28 mouse cellular contexts compared by ENCODE assay signal in the genomic region with DNA sequence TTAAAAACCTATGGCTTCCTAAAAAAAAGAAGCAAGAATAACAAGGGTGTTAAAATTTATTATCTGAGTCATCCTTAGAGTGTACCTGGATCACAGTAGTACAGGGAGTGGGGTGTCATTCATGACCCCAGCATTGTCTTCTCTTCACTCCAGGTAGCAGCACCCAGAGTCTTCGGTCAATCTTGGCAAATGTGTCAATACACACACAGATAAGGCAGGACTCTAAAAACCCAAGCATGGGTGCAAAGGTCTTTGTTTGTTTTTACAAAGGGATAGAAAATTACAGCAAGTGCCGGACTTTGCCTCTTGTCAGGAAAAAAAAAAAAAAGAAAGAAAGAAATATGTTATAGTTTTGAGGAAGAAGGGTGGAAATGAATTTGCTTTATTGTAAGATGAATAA. TPM values are rescaled to one million over a fixed set of nuclear protein-coding genes. Genes with fewer than 3 reads are reported as not detected.
DNase-seq lines count a peak whose midpoint lies in the region; ATAC-seq and TF ChIP-seq lines count a peak whose summit lies in the region.
"Had no signal": no experiment of that assay in that cellular context is flagged by ENCODE, and none has a peak within 500 bp of the region (broad histone marks: within the 10 kb centered on the region; RNA-seq: fewer than 3 reads in every experiment).

No protein-coding gene starts in this region.

- H3K27me3 ChIP-seq in kidney, adult 2 months (replicated peaks; ENCODE audit: control insufficient read depth, insufficient read depth, low read length) = no peaks in the 10 kb centered on the region
- no peaks in the 10 kb centered on the region for H3K27me3 ChIP-seq in liver, adult 2 months (ENCODE audit: control insufficient read depth, insufficient read depth, low read length)
- H3K27me3 ChIP-seq in intestine, embryonic 16.5 days (replicated peaks; ENCODE audit: control insufficient read depth, insufficient read depth, low read length) = no peaks in the 10 kb centered on the region
- no peaks in the 10 kb centered on the region; the same call in 1 of the 2 replicates for H3K27me3 ChIP-seq in cerebellum, adult 2 months (ENCODE audit: control insufficient read depth, insufficient read depth, low read length)

- TF ChIP-seq POLR2A in kidney, adult 2 months (IDR thresholded peaks at IDR 0.05; ENCODE audit: low read depth, low read length) = no peak
- no peak for TF ChIP-seq POLR2A in liver, adult 2 months (IDR thresholded peaks at IDR 0.05; ENCODE audit: extremely low read depth, insufficient read depth, low read length)
- no peak for TF ChIP-seq POLR2A in cerebellum, adult 2 months (IDR thresholded peaks at IDR 0.05; ENCODE audit: borderline replicate concordance, insufficient read depth, low read length)

- H3K79me2 ChIP-seq in liver, adult 2 months (ENCODE audit: control insufficient read depth, insufficient read depth, low read length) = no peaks in the 10 kb centered on the region

- H3K36me3 ChIP-seq in kidney, adult 2 months (ENCODE audit: control insufficient read depth, insufficient read depth, low read length) = no peaks in the 10 kb centered on the region
- no peaks in the 10 kb centered on the region for H3K36me3 ChIP-seq in liver, adult 2 months (ENCODE audit: control insufficient read depth, insufficient read depth, low read length)
- no peaks in the 10 kb centered on the region for H3K36me3 ChIP-seq in intestine, embryonic 16.5 days (ENCODE audit: control insufficient read depth, insufficient read depth, low read length)
- H3K36me3 ChIP-seq: embryonic facial prominence, embryonic 13.5 days; embryonic facial prominence, embryonic 15.5 days; forebrain, embryonic 10.5 days; forebrain, embryonic 12.5 days had no signal

- H3K4me1 ChIP-seq in kidney, adult 2 months (ENCODE audit: control insufficient read depth, insufficient read depth, low read length) = no peaks in the 10 kb centered on the region
- no peaks in the 10 kb centered on the region for H3K4me1 ChIP-seq in liver, adult 2 months (ENCODE audit: control insufficient read depth, insufficient read depth, low read length)
- H3K4me1 ChIP-seq in intestine, embryonic 16.5 days (ENCODE audit: control insufficient read depth, insufficient read depth, low read length) = no peaks in the 10 kb centered on the region
- H3K4me1 ChIP-seq in cerebellum, adult 2 months (ENCODE audit: control insufficient read depth, insufficient read depth, low read length) = no peaks in the 10 kb centered on the region
- H3K4me1 ChIP-seq: embryonic facial prominence, embryonic 15.5 days had no signal

- WGBS in kidney, adult 2 months = 53% methylated on average over 2 of the region's 2 CpGs
- 19% methylated on average over 2 of the region's 2 CpGs for WGBS in liver, adult 2 months
- WGBS in intestine, embryonic 16.5 days = 57% methylated on average over 2 of the region's 2 CpGs
- 89% methylated on average over 2 of the region's 2 CpGs for WGBS in cerebellum, adult 2 months

- H3K4me2 ChIP-seq in intestine, embryonic 16.5 days (ENCODE audit: low read depth, low read length) = no peak overlapping the region
- H3K4me2 ChIP-seq: embryonic facial prominence, embryonic 13.5 days; embryonic facial prominence, embryonic 15.5 days; forebrain, embryonic 12.5 days had no signal

- DNase-seq in kidney, adult 2 months = peak; percentile 46
- no peak for DNase-seq in kidney, postnatal 36 days
- peak; percentile 63 for DNase-seq in liver, adult 2 months (ENCODE audit: extremely low read depth, low read depth, low spot score)
- no peak for DNase-seq in liver
- DNase-seq in yolk sac, embryonic 10.5 days (ENCODE audit: low spot score) = no peak
- no peak for DNase-seq in cerebellum, adult 2 months
- DNase-seq: adrenal gland, adult 2 months; adrenal gland, postnatal 10 days; adrenal gland, postnatal 25 days; cerebellum, adult 11 months; cerebellum, adult 8-10 months; cerebellum, adult 9-11 months; cerebellum, postnatal 14 days; cerebellum, postnatal 36 days; embryo, embryonic 11 days had no signal

- no peak overlapping the region for H3K4me3 ChIP-seq in kidney, adult 2 months (ENCODE audit: insufficient read depth, low read depth, low read length)
- no peak overlapping the region for H3K4me3 ChIP-seq in liver, adult 2 months (ENCODE audit: insufficient read depth, low read depth, low read length)
- no peak overlapping the region for H3K4me3 ChIP-seq in intestine, embryonic 16.5 days (ENCODE audit: low read length)
- H3K4me3 ChIP-seq in cerebellum, adult 2 months (replicated peaks; ENCODE audit: insufficient read depth, low read depth, low read length) = no peak overlapping the region
- H3K4me3 ChIP-seq: embryonic facial prominence, embryonic 13.5 days; embryonic facial prominence, embryonic 15.5 days; erythroblast, embryonic 14.5 days; forebrain, embryonic 10.5 days; forebrain, embryonic 12.5 days had no signal

- no peaks in the 10 kb centered on the region for H3K9me3 ChIP-seq in intestine, embryonic 16.5 days (ENCODE audit: control insufficient read depth, low read length)
- H3K9me3 ChIP-seq: embryonic facial prominence, embryonic 13.5 days; embryonic facial prominence, embryonic 15.5 days; forebrain, embryonic 10.5 days; forebrain, embryonic 12.5 days had no signal

- TF ChIP-seq CTCF in kidney, adult 2 months (conservative IDR thresholded peaks at IDR 0.05; ENCODE audit: insufficient read depth, insufficient read length, low read depth, low read length) = no peak
- no peak for TF ChIP-seq CTCF in liver, adult 2 months (IDR thresholded peaks at IDR 0.05; ENCODE audit: low read depth, low read length)
- no peak for TF ChIP-seq CTCF in cerebellum, adult 2 months (IDR thresholded peaks at IDR 0.05; ENCODE audit: borderline replicate concordance, insufficient read depth, low read depth, low read length)

- no peak overlapping the region for H3K27ac ChIP-seq in kidney, adult 2 months (ENCODE audit: insufficient read depth, low read depth, low read length)
- H3K27ac ChIP-seq in liver, adult 2 months (replicated peaks; ENCODE audit: insufficient read depth, low read depth, low read length) = no peak overlapping the region
- no peak overlapping the region for H3K27ac ChIP-seq in intestine, embryonic 16.5 days (ENCODE audit: low read length)
- H3K27ac ChIP-seq in cerebellum, adult 2 months (ENCODE audit: insufficient read depth, low read length) = no peak overlapping the region
- H3K27ac ChIP-seq: embryonic facial prominence, embryonic 13.5 days; embryonic facial prominence, embryonic 15.5 days; forebrain, embryonic 10.5 days; forebrain, embryonic 12.5 days had no signal

- no peak overlapping the region for H3K9ac ChIP-seq in liver, adult 2 months (ENCODE audit: low read depth, low read length)
- no peak overlapping the region for H3K9ac ChIP-seq in intestine, embryonic 16.5 days (ENCODE audit: low read depth, low read length)
- H3K9ac ChIP-seq: embryonic facial prominence, embryonic 13.5 days; embryonic facial prominence, embryonic 15.5 days; forebrain, embryonic 12.5 days had no signal

- ATAC-seq in intestine, embryonic 16.5 days = peak; percentile 74
- ATAC-seq: forebrain, embryonic 14.5 days; forebrain, embryonic 16.5 days had no signal

RNA-seq across cellular contexts. Expression of a gene that starts 57.3 kb away (rescaled TPM):
- 2.2 TPM in 2 replicates for polyA plus RNA-seq in kidney, adult 2 months (2012; rRNA removed)
- not detected in 2 replicates for total RNA-seq in liver, adult 2 months (2014; rRNA removed)
- not detected in 2 replicates for polyA plus RNA-seq in liver, adult 2 months (2012; rRNA removed)
- not detected in 2 replicates for polyA plus RNA-seq in intestine, embryonic 16.5 days (2015; fragmentation: Nextera tagmentation; extraction: Ambion mirVana)
- polyA plus RNA-seq in cerebellum, adult 2 months (2012; rRNA removed) = 5.5 and 9.3 TPM in 2 replicates
- total RNA-seq: adrenal gland, adult 2 months; adrenal gland, postnatal 25 days; common myeloid progenitor, adult 5-6 weeks; ES-E14; MEL had no signal
- polyA plus RNA-seq: adrenal gland, adult 2 months; C2C12; embryonic facial prominence, embryonic 11.5 days; embryonic facial prominence, embryonic 13.5 days; erythroblast, embryonic 14.5 days had no signal

Comparison
In these comparisons a context has a peak if more than half of its experiments do, and no peak if none do; other contexts are left out.
1. DNase-seq: peak in kidney, adult 2 months (single experiment) and liver, adult 2 months (single experiment); none in kidney, postnatal 36 days (0 of 2), liver (single experiment), yolk sac, embryonic 10.5 days (single experiment) and cerebellum, adult 2 months (0 of 2).